Mouse (Mus musculus): ENCODE results near the gene Dlec1.

DNA sequence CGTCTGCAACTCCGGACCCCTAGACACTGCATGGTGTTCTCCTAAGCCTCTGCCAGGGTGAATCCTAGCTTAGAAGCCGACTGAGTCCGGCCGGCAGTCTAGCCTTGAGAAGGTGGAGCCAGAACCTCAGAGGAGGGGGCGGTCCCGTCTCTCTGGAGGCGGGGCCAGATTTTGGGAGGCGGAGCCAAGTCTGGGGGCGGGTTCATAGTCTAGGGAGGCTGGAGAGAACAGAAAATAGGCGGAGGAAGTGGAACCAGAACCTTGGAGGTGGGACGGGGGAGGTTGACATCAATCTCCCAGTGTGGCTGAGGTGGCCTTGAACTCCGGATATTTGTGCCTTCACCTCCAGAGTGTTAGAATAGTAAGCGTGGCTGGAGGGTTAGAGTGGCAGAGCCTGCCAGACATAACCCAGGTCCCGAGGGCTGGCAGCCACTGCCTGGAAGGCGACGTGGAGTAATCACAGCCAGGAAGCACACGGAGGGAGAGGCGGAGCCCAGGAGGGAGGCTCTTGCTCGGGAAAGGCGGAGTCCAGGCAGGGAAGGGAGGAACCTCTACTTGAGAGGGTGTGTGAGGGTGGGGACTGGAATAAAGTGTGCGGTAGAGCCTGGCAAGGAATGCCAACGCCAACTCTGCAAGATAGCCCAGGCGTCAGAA lies 14.0 kb upstream of the Dlec1 start:
- TF ChIP-seq CTCF (IDR thresholded peaks at IDR 0.05; ENCODE audit: low read depth, low read length) (no peak), EP300 (IDR thresholded peaks at IDR 0.05; ENCODE audit: insufficient read depth, low read depth, low read length) (no peak), POLR2A (IDR thresholded peaks at IDR 0.05; ENCODE audit: insufficient read depth, low read length) (peak; percentile 31)

Measured in ES-Bruce4 (cell line).